Mouse (Mus musculus): ENCODE data around the gene Zfp109. TPM values are rescaled to one million over a fixed set of nuclear protein-coding genes. Genes with fewer than 3 reads are reported as not detected.

The Zfp109 gene
- polyA plus RNA-seq, 1 experiment from 2014 or later, result 3.7 TPM

DNA sequence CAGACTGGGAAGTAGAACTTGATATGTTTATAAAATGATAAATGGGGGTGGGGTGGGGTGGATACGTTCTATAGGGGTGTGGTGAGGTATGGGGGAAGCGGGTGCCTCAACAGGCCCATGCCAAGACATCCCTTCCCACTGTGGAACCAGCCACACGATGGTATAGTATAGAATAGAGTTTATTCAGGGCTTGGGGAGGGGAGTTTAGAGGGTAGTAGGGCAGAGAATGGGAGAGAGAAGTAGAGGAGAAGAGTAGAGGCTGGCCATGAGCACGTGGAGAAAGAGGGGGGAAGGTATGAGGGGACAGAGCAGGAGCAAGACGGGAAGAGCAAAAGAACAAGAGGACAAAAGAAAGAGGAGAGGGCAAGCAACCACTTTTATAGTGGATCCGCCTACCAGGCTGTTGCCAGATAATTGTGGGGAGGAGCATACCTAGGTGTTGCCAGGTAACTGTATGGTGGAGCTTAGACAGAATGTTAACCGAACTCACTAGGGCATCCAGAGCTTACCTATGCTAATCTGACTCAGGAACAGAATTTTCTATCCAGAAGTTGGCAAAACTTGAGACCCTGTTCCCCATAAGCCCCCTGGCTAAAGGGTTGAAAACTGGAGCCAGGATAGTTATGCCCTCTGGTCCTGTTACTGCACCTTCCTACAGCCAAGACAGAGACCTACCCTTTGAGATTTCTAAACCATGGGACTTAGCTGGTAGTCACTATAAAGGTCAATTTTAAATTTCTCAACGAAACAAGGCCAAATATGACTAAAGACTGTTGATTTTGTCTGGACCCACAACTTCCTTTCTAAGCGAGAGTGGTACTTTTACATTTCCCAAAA is 16.6 kb upstream of the Zfp109 start:
- H3K9me3 ChIP-seq (ENCODE audit: control insufficient read depth, low read length), result no peaks in the 10 kb centered on the region
- H3K27me3 ChIP-seq (ENCODE audit: control insufficient read depth, insufficient read depth, low read length), result no peaks in the 10 kb centered on the region
- peak overlapping the region; percentile 46 for H3K4me3 ChIP-seq (replicated peaks; ENCODE audit: low read depth, low read length)
- 61% methylated on average over 9 of the region's 9 CpGs for WGBS
- no peak overlapping the region; the same call in 1 of the 2 replicates for H3K9ac ChIP-seq (replicated peaks; ENCODE audit: low read length)
- H3K4me1 ChIP-seq (ENCODE audit: control insufficient read depth, insufficient read depth, low read length), result peaks cover 8% of the 10 kb centered on the region
- ATAC-seq (ENCODE audit: low FRiP score, low TSS enrichment), result peak; percentile 59; the same call in 1 of the 2 replicates
- DNase-seq, result no peak
- H3K4me2 ChIP-seq (ENCODE audit: low read length), result peak overlapping the region; percentile 71
- H3K27ac ChIP-seq (replicated peaks; ENCODE audit: low read depth, low read length), result no peak overlapping the region
- H3K36me3 ChIP-seq (ENCODE audit: control insufficient read depth, insufficient read depth, low read length), result no peaks in the 10 kb centered on the region

DNA sequence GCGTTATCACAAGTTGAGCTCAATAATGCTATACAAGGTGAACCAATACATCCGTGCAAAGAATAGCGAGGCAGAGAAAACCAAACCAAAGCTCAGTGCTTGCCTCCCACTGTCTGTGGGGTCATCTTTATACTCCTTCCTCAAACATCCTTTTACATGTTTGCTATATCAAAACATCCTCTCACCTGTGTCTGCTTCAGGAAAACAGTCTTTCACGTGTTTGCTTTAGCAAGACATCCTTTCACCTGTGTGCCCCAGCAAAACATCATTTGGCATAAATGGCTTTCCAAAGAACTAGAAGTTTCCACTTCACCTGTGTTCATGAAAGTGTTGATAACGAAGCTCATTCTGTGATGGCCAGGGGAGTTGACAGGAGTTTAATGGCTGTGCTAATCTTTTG is 26.0 kb downstream of the Zfp109 start, which contains the start of gene Zfp111:
Gene Zfp111 (minus strand): TSS at position 101 of the 400 bp plus-strand sequence.
- 81% methylated on average over 5 of the region's 5 CpGs for WGBS
- no peak within 1 kb of the TSS for H3K9ac ChIP-seq (replicated peaks; ENCODE audit: low read length)
- no peak within 1 kb of the TSS for H3K4me3 ChIP-seq (replicated peaks; ENCODE audit: low read depth, low read length)
- no peaks in the 10 kb centered on the region for H3K9me3 ChIP-seq (ENCODE audit: control insufficient read depth, low read length)
- DNase-seq, result no peak
- no peak within 1 kb of the TSS for H3K27ac ChIP-seq (replicated peaks; ENCODE audit: low read depth, low read length)
- peaks cover 5% of the 10 kb centered on the region; the same call in 1 of the 2 replicates for H3K4me1 ChIP-seq (ENCODE audit: control insufficient read depth, insufficient read depth, low read length)
- no peak within 1 kb of the TSS for H3K4me2 ChIP-seq (ENCODE audit: low read length)
- H3K36me3 ChIP-seq (ENCODE audit: control insufficient read depth, insufficient read depth, low read length), result no peaks in the 10 kb centered on the region
- H3K27me3 ChIP-seq (ENCODE audit: control insufficient read depth, insufficient read depth, low read length), result no peaks in the 10 kb centered on the region
- ATAC-seq (ENCODE audit: low FRiP score, low TSS enrichment), result no peak

DNA sequence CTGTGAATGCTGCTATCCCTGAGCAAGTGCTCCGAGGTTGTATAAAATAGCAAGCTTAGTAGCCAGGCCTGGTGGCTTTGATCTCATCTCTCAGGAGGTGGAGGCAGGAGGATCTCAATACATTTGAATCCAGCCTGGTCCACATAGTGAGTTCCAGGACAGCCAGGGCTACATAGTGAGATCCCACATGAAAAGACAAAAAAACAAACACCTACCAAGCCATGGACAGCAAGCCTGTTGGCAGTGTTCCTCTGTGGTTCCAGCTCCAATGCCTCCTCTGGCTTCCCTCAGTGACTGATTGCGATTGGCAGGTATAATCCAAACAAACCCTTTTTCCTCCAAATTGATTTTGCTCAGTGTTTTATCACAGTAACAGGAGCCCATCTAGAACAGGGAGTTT is 27.1 kb downstream of the Zfp109 start:
- Histone ChIP-seq H3K36me3 (ENCODE audit: control insufficient read depth, insufficient read depth, low read length) (0 out of 2 replicates have a peak, but pooled peaks cover 7% of the 10 kb centered on the region), H3K27ac (replicated peaks; ENCODE audit: low read depth, low read length) (no peak overlapping the region), H3K9me3 (ENCODE audit: control insufficient read depth, low read length) (no peaks in the 10 kb centered on the region), H3K4me2 (ENCODE audit: low read length) (no peak overlapping the region), H3K4me3 (replicated peaks; ENCODE audit: low read depth, low read length) (no peak overlapping the region), H3K27me3 (ENCODE audit: control insufficient read depth, insufficient read depth, low read length) (no peaks in the 10 kb centered on the region), H3K4me1 (ENCODE audit: control insufficient read depth, insufficient read depth, low read length) (peaks cover 5% of the 10 kb centered on the region; the same call in 1 of the 2 replicates), H3K9ac (replicated peaks; ENCODE audit: low read length) (no peak overlapping the region)
- ATAC-seq (ENCODE audit: low FRiP score, low TSS enrichment) (no peak), DNase-seq (no peak)
- 78% methylated on average over 2 of the region's 2 CpGs for WGBS

DNA sequence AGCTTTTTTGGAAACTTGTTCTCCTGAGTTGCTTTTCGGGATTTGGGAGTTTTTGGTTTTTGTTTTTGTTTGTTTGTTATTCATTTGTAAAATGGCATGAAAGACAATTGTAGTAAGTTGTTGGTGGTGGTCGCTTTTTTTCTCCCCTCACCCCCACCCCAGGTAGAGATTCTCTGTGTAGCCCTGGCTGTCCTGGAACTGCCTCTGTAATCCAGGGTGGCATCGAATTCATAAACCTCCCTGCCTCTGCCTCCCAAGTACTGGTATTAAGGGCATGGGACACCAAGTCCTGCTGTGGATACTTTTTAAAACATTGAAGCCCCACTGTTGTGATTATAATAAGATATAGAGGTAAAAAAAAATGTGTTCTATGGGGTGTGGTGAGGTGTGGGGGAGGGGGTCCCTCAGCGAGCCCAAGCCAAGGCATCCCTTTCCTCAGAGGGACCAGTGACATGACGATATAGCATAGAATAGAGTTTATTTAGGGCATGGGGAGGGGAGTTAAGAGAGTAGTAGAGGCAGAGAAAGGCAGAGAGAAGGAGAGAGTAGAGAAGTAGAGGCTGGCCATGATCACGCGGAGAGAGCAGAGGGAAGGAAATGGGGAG is 29.0 kb downstream of the Zfp109 start:
- Histone ChIP-seq H3K4me2 (ENCODE audit: low read length) (peak overlapping the region; percentile 71), H3K27me3 (ENCODE audit: control insufficient read depth, insufficient read depth, low read length) (no peaks in the 10 kb centered on the region), H3K36me3 (ENCODE audit: control insufficient read depth, insufficient read depth, low read length) (peaks cover 13% of the 10 kb centered on the region; the same call in 1 of the 2 replicates), H3K27ac (replicated peaks; ENCODE audit: low read depth, low read length) (no peak overlapping the region), H3K9ac (replicated peaks; ENCODE audit: low read length) (no peak overlapping the region), H3K4me1 (ENCODE audit: control insufficient read depth, insufficient read depth, low read length) (peaks cover 5% of the 10 kb centered on the region; the same call in 1 of the 2 replicates), H3K9me3 (ENCODE audit: control insufficient read depth, low read length) (no peaks in the 10 kb centered on the region), H3K4me3 (replicated peaks; ENCODE audit: low read depth, low read length) (peak overlapping the region; percentile 53)
- DNase-seq (no peak), ATAC-seq (ENCODE audit: low FRiP score, low TSS enrichment) (peak; percentile 62; the same call in 1 of the 2 replicates)
- 60% methylated on average over 7 of the region's 7 CpGs for WGBS

DNA sequence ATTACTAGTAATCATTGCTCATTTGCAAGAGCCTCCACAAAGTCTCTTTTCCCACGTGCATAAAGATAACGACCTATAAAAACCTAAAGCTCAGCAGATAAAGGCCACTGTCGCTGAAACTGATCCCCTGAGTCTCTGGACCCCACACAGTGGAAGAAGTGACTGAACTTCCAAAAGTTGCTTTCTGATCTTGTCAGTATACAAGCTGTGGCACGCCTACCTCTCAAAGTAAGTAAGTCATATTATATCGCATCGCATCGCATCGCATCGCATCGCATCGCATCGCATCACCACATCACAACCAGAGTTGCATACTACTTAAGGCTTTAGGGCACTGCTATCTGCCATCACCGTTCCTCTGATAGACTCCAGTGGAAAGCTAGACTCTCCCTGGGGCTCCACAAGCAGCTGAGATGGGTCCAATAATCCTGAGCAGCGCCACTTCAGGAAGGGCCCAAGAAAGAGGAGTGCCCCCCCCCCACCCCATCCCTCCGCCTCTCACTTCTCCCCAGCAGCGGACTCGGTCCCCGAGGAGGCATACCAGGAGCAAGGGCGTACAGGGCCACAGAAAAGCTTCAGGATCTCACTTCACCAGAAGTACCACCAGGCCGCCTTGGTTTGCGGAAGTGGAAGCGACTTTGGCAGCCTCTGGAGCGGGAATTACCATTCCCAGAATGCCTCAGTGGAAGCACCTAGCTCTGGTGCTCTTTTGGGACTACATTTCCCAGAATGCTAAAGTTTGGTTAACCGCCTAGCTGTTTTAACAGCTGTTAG is 29.7 kb downstream of the Zfp109 start:
- peak; percentile 92 for DNase-seq
- Histone ChIP-seq H3K9me3 (ENCODE audit: control insufficient read depth, low read length) (no peaks in the 10 kb centered on the region), H3K27ac (replicated peaks; ENCODE audit: low read depth, low read length) (peak overlapping the region; percentile 58; the same call in 1 of the 2 replicates), H3K4me2 (ENCODE audit: low read length) (peak overlapping the region; percentile 71), H3K4me3 (replicated peaks; ENCODE audit: low read depth, low read length) (peak overlapping the region; percentile 53), H3K27me3 (ENCODE audit: control insufficient read depth, insufficient read depth, low read length) (no peaks in the 10 kb centered on the region), H3K9ac (replicated peaks; ENCODE audit: low read length) (peak overlapping the region; percentile 70), H3K36me3 (ENCODE audit: control insufficient read depth, insufficient read depth, low read length) (peaks cover 17% of the 10 kb centered on the region), H3K4me1 (ENCODE audit: control insufficient read depth, insufficient read depth, low read length) (peaks cover 5% of the 10 kb centered on the region; the same call in 1 of the 2 replicates)
- WGBS, result 15% methylated on average over 24 of the region's 24 CpGs
- peak; percentile 88 for ATAC-seq (ENCODE audit: low FRiP score, low TSS enrichment)

DNA sequence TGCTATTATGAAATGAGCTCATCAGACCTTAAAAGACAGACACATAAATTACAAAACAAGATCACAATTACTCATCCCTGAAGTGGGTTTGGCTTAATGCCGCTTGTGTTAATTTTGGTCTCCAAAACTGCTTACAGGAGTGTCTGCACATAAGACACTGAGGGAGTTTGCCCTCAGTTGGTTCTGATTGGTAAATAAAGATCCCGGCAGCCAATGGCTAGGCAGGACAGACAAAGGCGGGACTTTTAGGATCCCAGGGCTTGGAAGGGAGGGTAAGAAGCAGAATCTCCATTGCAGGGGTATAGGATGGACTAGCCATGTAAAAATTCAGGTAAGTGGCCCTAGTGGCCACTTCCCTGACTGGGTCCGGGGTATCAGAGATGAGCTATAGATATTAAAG is 40.4 kb downstream of the Zfp109 start:
- no peak for ATAC-seq (ENCODE audit: low FRiP score, low TSS enrichment)
- 97% methylated on average over 4 of the region's 4 CpGs for WGBS
- Histone ChIP-seq H3K4me1 (ENCODE audit: control insufficient read depth, insufficient read depth, low read length) (no peaks in the 10 kb centered on the region), H3K27ac (replicated peaks; ENCODE audit: low read depth, low read length) (no peak overlapping the region), H3K4me2 (ENCODE audit: low read length) (no peak overlapping the region), H3K4me3 (replicated peaks; ENCODE audit: low read depth, low read length) (no peak overlapping the region), H3K9me3 (ENCODE audit: control insufficient read depth, low read length) (no peaks in the 10 kb centered on the region), H3K9ac (replicated peaks; ENCODE audit: low read length) (no peak overlapping the region), H3K27me3 (ENCODE audit: control insufficient read depth, insufficient read depth, low read length) (no peaks in the 10 kb centered on the region), H3K36me3 (ENCODE audit: control insufficient read depth, insufficient read depth, low read length) (peaks cover 54% of the 10 kb centered on the region)
- DNase-seq, result no peak

DNA sequence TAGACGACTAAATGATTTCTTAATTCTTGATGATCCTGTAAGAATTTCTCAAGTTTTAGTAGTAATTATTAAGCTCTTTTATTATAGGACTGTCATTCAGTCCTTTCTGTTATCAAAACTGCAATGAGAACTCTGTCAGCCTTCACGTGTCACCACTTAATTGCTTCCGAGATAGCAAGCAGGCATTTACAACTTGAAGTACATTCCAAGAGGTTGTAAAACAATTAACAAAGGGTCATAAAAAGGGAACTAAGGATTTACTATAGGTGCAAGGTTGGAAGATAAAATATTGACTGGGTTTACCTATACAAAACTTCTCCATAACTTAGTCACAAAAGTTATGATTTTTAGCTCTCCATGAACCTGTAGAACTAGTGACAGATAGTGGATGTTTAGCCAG is 44.2 kb downstream of the Zfp109 start:
- WGBS, result 96% methylated on average over 3 of the region's 3 CpGs

DNA sequence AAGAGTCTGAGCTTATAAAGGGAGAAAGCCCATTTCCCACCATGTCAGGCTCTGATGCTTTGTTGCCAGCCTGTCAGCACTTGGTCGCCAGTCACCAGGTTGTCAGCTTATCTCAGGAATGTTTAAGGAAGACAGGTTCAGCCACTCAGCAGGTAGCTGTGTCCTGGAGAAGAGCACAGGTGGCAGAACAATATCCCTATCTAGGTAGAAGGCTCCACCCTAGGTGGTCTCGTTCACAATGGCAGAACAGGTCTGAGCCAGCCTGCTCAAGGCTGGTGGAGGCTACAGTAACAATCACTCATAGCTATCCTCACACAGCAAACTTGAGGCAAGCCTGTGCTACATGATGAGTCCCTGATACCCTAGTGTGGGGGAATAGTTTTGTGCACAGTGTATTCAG is 46.0 kb downstream of the Zfp109 start:
- ATAC-seq (ENCODE audit: low FRiP score, low TSS enrichment) (no peak), DNase-seq (no peak)
- Histone ChIP-seq H3K9ac (replicated peaks; ENCODE audit: low read length) (no peak overlapping the region), H3K9me3 (ENCODE audit: control insufficient read depth, low read length) (no peaks in the 10 kb centered on the region), H3K27me3 (ENCODE audit: control insufficient read depth, insufficient read depth, low read length) (no peaks in the 10 kb centered on the region), H3K4me2 (ENCODE audit: low read length) (no peak overlapping the region), H3K27ac (replicated peaks; ENCODE audit: low read depth, low read length) (no peak overlapping the region), H3K4me1 (ENCODE audit: control insufficient read depth, insufficient read depth, low read length) (no peaks in the 10 kb centered on the region), H3K36me3 (ENCODE audit: control insufficient read depth, insufficient read depth, low read length) (peaks cover 8% of the 10 kb centered on the region), H3K4me3 (replicated peaks; ENCODE audit: low read depth, low read length) (no peak overlapping the region)
- 86% methylated on average over 2 of the region's 2 CpGs for WGBS

More for the DNA sequence above, 44.2 kb downstream of the Zfp109 start:
- no peak overlapping the region for H3K4me2 ChIP-seq (ENCODE audit: low read length)
- H3K27me3 ChIP-seq (ENCODE audit: control insufficient read depth, insufficient read depth, low read length), result no peaks in the 10 kb centered on the region
- no peak overlapping the region for H3K4me3 ChIP-seq (replicated peaks; ENCODE audit: low read depth, low read length)
- DNase-seq, result no peak
- no peaks in the 10 kb centered on the region for H3K4me1 ChIP-seq (ENCODE audit: control insufficient read depth, insufficient read depth, low read length)
- ATAC-seq (ENCODE audit: low FRiP score, low TSS enrichment), result no peak
- no peak overlapping the region for H3K27ac ChIP-seq (replicated peaks; ENCODE audit: low read depth, low read length)
- no peak overlapping the region for H3K9ac ChIP-seq (replicated peaks; ENCODE audit: low read length)
- H3K36me3 ChIP-seq (ENCODE audit: control insufficient read depth, insufficient read depth, low read length), result peaks cover 21% of the 10 kb centered on the region
- no peaks in the 10 kb centered on the region for H3K9me3 ChIP-seq (ENCODE audit: control insufficient read depth, low read length)
